Mouse (Mus musculus) lung, adult 2 months (tissue): Measurements from ENCODE around the gene Pik3r2.

Experiments used
- CTCF ChIP-seq: fragments of 200-500 bp; IDR thresholded peaks from 2 replicates; pipeline ENCODE4 v1.5.1; 2011; ENCODE audit warnings: mild to moderate bottlenecking, low read length, control low read depth; ENCODE audit not compliant: insufficient read depth
- POLR2A ChIP-seq: fragments of 200-500 bp; IDR thresholded peaks from 2 replicates; pipeline ENCODE4 v1.6.1; 2011; ENCODE audit warnings: low read depth, mild to moderate bottlenecking, control low read depth, low read length, borderline replicate concordance; ENCODE audit errors: extremely low read depth

- TF ChIP-seq CTCF: no peak
- no peak for TF ChIP-seq POLR2A
Observed at GRCm38 (mm10) chr8:70780093-70780492, 3.6 kb upstream of the Pik3r2 start.
